Mouse (Mus musculus): ENCODE measurements around the gene Tbpl1. TPM values are rescaled to one million over a fixed set of nuclear protein-coding genes. Genes with fewer than 3 reads are reported as not detected.

Gene Tbpl1
- 10 to 100 TPM; 36.9 to 42.8 TPM for total RNA-seq (2023)

DNA sequence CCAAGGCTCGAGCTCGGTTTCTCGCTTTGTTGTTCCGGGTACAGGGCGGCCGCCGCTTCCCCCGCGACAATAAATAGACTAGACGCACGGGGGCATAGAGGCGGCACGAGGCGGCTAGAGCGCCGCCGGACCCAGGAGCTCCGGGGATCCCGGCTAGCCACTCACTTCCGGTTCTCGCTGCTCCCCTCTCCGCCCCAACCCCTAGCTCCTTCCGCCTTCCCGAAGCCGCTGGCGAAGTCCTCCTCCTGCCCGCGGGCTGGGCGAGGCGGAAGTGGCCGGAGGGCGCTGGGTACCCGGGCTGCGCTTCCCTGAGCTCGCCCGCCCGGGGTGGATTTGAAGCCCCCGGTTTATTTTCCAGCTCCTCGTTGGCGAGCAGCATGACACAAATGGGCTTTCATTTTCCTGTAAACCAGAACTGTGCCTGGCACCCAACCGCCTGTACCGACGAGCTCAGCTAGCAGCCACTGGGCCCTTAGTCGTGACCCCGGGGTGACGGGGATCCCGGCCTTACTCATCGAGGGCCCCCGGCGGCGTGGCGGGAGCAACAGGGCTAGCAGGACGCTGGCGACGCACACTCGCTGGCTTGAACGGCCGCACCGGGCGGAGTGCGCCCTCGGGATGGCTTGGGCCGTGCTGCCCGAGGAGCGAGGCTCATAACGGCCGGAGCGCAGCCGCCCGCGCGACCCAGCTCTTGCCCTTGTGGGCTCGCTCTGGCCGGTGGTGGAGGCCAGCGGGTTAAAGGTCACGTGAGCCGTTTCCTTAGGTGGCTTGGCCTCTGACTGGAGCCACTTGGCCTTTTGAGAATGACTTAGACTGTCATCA, at the start of gene Tbpl1:
TSS of gene Tbpl1 (minus strand) at position 667 of the 822 bp plus-strand sequence.

Other genes with a start within 250 kb of the Tbpl1 start
- gene Slc2a12, start 86.9 kb downstream of the Tbpl1 start, total RNA-seq (2023) = not detected
- gene Tcf21, start 88.2 kb upstream of the Tbpl1 start, total RNA-seq (2023) = not detected